Mouse (Mus musculus) liver, embryonic 14.5 days (tissue): ENCODE measurements around the gene Coq8a. TPM values are rescaled to one million over a fixed set of nuclear protein-coding genes. Genes with fewer than 3 reads are reported as not detected.

Experiments used
- ATAC-seq: fragments of 200-750 bp; cut with Nextera tagmentation; 2 replicates; pipeline ENCODE4 v1.8.0; 2017; ENCODE audit warnings: moderate number of reproducible peaks, mild to moderate bottlenecking, moderate library complexity; ENCODE audit not compliant: insufficient read depth
- DNase-seq, 3 experiments: peaks; one replicate each; pipeline ENCODE4 v3.0.0-alpha.2; 2012 to 2013; ENCODE audit warnings: low read depth in 3 of 3, low spot score in 3 of 3
- H3K27ac ChIP-seq: fragments of 300-500 bp; sonication (generic); 2 replicates; pipeline ENCODE4 v1.5.1; 2014; ENCODE audit warnings: moderate library complexity, mild to moderate bottlenecking, control low read depth, inconsistent platforms
- H3K27me3 ChIP-seq: fragments of 300-500 bp; sonication (generic); 2 replicates; pipeline ENCODE4 v1.6.1; 2014; ENCODE audit warnings: mild to moderate bottlenecking, low read length, moderate library complexity; ENCODE audit not compliant: control insufficient read depth, insufficient read depth
- H3K36me3 ChIP-seq: fragments of 300-500 bp; sonication (generic); replicated peaks from 2 replicates; pipeline ENCODE4 v1.6.1; 2014; ENCODE audit warnings: low read depth; ENCODE audit not compliant: control insufficient read depth, insufficient read depth
- H3K4me1 ChIP-seq, 2 experiments: fragments of 200-500 bp in 1 of 2; fragments of 300-500 bp in 1 of 2; sonication (generic) in 1 of 2; replicated peaks; 2 replicates each; pipeline ENCODE4 v1.6.1; 2012 to 2014; ENCODE audit warnings: antibody characterized with exemption in 1 of 2, inconsistent platforms in 1 of 2, low read length in 1 of 2; ENCODE audit not compliant: control insufficient read depth in 2 of 2, insufficient read depth in 2 of 2
- H3K4me2 ChIP-seq: fragments of 300-500 bp; sonication (generic); 2 replicates; pipeline ENCODE4 v1.6.1; 2014; ENCODE audit warnings: low read depth, mild to moderate bottlenecking, control low read depth, moderate library complexity
- H3K4me3 ChIP-seq, 2 experiments: fragments of 200-500 bp in 1 of 2; fragments of 300-500 bp in 1 of 2; sonication (generic) in 1 of 2; 2 replicates each; pipeline ENCODE4 v1.5.1; 2012 to 2014; ENCODE audit warnings: low read depth in 2 of 2, low read length in 2 of 2, mild to moderate bottlenecking in 2 of 2, control low read depth in 1 of 2, inconsistent platforms in 1 of 2, moderate library complexity in 1 of 2; ENCODE audit not compliant: insufficient read depth in 1 of 2
- H3K9ac ChIP-seq: fragments of 300-500 bp; sonication (generic); replicated peaks from 2 replicates; pipeline ENCODE4 v1.6.1; 2014; ENCODE audit warnings: mild to moderate bottlenecking, control low read depth, moderate library complexity
- H3K9me3 ChIP-seq: fragments of 300-500 bp; sonication (generic); 2 replicates; pipeline ENCODE4 v1.6.1; 2016; ENCODE audit warnings: low read length, mixed read lengths; ENCODE audit not compliant: control insufficient read depth
- CTCF ChIP-seq: IDR thresholded peaks from 2 replicates; pipeline ENCODE4 v1.5.1; 2016; ENCODE audit warnings: antibody characterized with exemption, low read depth, control low read depth
- EP300 ChIP-seq: IDR thresholded peaks from 2 replicates; pipeline ENCODE4 v1.6.1; 2016; ENCODE audit warnings: antibody characterized with exemption, low read depth
- WGBS: fragments of 180-500 bp; shearing (Covaris S2); extraction: QIAGEN DNeasy Blood & Tissue Kit; methylation state at CpG from one replicate; pipeline ENCODE4 v1.1.7; 2014; ENCODE audit not compliant: insufficient replicate concordance; 5-methylcytosine and 5-hydroxymethylcytosine counted together
- polyA plus RNA-seq, 2 experiments: library from polyadenylated mRNA; depleted of rRNA in 1 of 2; stranded (reverse) in 1 of 2; unstranded in 1 of 2; fragments of >200 nt; fragmentation: Nextera tagmentation in 1 of 2; extraction: Ambion mirVana in 1 of 2; gene quantifications; 2 replicates each; pipeline versions ENCODE4 v1.2.1 to v1.2.3; 2012 to 2014

The Coq8a gene
- polyA plus RNA-seq (2012; rRNA removed) (3.8 and 4.1 TPM in 2 replicates), polyA plus RNA-seq (2014; fragmentation: Nextera tagmentation; extraction: Ambion mirVana) (14.3 and 16.2 TPM in 2 replicates)

- no peak within 1 kb of the TSS for H3K27ac ChIP-seq
- 26% methylated on average over 4 of the region's 4 CpGs for WGBS
Measured at GRCm38 (mm10) chr1:180198959-180199714, at the start of gene Coq8a. Coq8a (minus strand) TSS chr1:180199602.

GRCm38 (mm10) chr1:180248593-180249146 is 49.3 kb upstream of the Coq8a start:
- peak overlapping the region; percentile 31 for H3K9ac ChIP-seq
- H3K4me1 ChIP-seq, result peaks cover 42 to 45% of the 10 kb centered on the region in 2 experiments
- H3K4me3 ChIP-seq, result no peak overlapping the region

More at GRCm38 (mm10) chr1:180198959-180199714, at the start of gene Coq8a:
- Histone ChIP-seq H3K4me3 (no peak within 1 kb of the TSS), H3K9me3 (no peaks in the 10 kb centered on the region), H3K9ac (no peak within 1 kb of the TSS), H3K27me3 (no peaks in the 10 kb centered on the region), H3K36me3 (no peaks in the 10 kb centered on the region), H3K4me2 (no peak within 1 kb of the TSS), H3K4me1 (peaks cover 4 to 15% of the 10 kb centered on the region in 2 experiments)
- ATAC-seq, result no peak
- TF ChIP-seq EP300, result no peak
- TF ChIP-seq CTCF, result no peak
- DNase-seq, result no peak

GRCm38 (mm10) chr1:180247901-180248300 is 48.5 kb upstream of the Coq8a start:
- DNase-seq (no peak), ATAC-seq (peak; percentile 65)
- Histone ChIP-seq H3K36me3 (peaks cover 2% of the 10 kb centered on the region), H3K4me3 (no peak overlapping the region), H3K4me1 (peaks cover 38 to 41% of the 10 kb centered on the region in 2 experiments), H3K9ac (no peak overlapping the region; the same call in 1 of the 2 replicates), H3K27me3 (no peaks in the 10 kb centered on the region), H3K27ac (no peak overlapping the region), H3K9me3 (no peaks in the 10 kb centered on the region), H3K4me2 (peak overlapping the region; percentile 51)
- TF ChIP-seq EP300 (no peak), CTCF (no peak)
- WGBS, result 10% methylated on average over 7 of the region's 7 CpGs

More at GRCm38 (mm10) chr1:180248593-180249146, 49.3 kb upstream of the Coq8a start:
- peak overlapping the region; percentile 43 for H3K27ac ChIP-seq
- DNase-seq, result no peak
- no peak for ATAC-seq
- no peaks in the 10 kb centered on the region for H3K9me3 ChIP-seq
- H3K4me2 ChIP-seq, result peak overlapping the region; percentile 51
- H3K36me3 ChIP-seq, result peaks cover 2% of the 10 kb centered on the region
- TF ChIP-seq CTCF (no peak), EP300 (no peak)
- WGBS, result 14% methylated on average over 7 of the region's 7 CpGs
- H3K27me3 ChIP-seq, result no peaks in the 10 kb centered on the region

- Histone ChIP-seq H3K36me3 (peaks cover 2% of the 10 kb centered on the region), H3K4me1 (peaks cover 27 to 32% of the 10 kb centered on the region in 2 experiments), H3K9me3 (no peaks in the 10 kb centered on the region), H3K27me3 (no peaks in the 10 kb centered on the region), H3K27ac (no peak overlapping the region), H3K4me2 (no peak overlapping the region), H3K9ac (no peak overlapping the region), H3K4me3 (no peak overlapping the region)
- DNase-seq (no peak), ATAC-seq (no peak)
- 74% methylated on average over 13 of the region's 13 CpGs for WGBS
- TF ChIP-seq EP300 (no peak), CTCF (no peak)
Measured at GRCm38 (mm10) chr1:180245741-180246507, 46.5 kb upstream of the Coq8a start.
